Mouse (Mus musculus) gastrocnemius, postnatal 14 days (tissue): ENCODE measurements around the gene Ctnnd2. TPM values are rescaled to one million over a fixed set of nuclear protein-coding genes. Genes with fewer than 3 reads are reported as not detected.

Experiments used
- DNase-seq: peaks from one replicate; pipeline ENCODE4 v3.0.0; 2021; ENCODE audit warnings: mixed read lengths
- intact Hi-C: fragments of 180-260 bp; cut with DNase I; formaldehyde crosslinking; loops from one replicate; pipeline ENCODE4 v1.15.1; 2025; ENCODE audit warnings: low total_unique reads
- total RNA-seq, 2 experiments: library from RNA; stranded (reverse); gene quantifications; 2 replicates each; pipeline ENCODE4 v1.2.3; 2021

The Ctnnd2 gene
- total RNA-seq, 2 experiments from 2014 or later: 0.16 TPM; not detected in 1

DNA sequence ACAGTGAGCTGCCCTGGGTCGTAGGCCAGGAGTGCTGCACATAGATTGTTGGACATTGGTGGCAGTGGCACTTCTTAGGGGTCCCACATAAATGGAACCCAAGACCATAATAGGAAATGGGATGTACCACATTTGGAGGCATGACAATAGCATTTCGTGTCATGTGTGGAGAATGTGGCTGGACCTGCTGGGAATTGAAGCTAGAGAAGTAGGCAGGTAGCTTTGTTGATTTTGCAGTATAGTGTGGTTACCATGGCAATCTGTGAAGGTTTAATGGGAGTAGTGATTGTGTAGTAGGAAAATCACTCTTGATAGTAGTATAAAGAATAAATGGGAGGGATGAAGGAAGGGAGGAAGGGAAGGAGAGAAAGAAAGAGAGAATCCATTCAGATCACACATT, 198.8 kb downstream of the Ctnnd2 start:
- intact Hi-C loops: no loop called here
- no peak for DNase-seq

GRCm38 (mm10) chr15:30373654-30374215, 201.3 kb downstream of the Ctnnd2 start:
- DNase-seq: no peak
- intact Hi-C loops: no loop called here

DNA sequence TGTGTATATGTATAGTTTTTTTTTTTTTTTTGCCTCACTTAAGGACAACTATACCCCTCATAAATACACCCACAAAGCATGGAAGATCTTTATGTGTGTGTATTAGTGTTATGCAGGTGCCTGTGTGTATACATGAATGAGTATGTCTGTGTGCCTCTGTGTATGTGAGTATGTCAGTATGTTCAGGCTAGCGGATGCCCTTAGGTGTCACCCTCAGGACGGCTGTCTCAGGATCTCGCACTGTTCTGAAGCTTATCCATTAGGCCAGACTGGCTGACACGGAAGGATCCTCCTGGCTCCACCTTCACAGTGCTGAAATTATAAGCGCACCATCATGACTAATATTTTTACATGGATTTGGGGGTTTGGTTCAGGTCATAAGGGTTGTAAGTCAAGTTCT, 202.5 kb downstream of the Ctnnd2 start:
- intact Hi-C loops: no loop called here
- no peak for DNase-seq

- intact Hi-C loops: no loop called here
Measured at GRCm38 (mm10) chr15:30383075-30383842, 210.9 kb downstream of the Ctnnd2 start.

GRCm38 (mm10) chr15:30384386-30384785, 212.0 kb downstream of the Ctnnd2 start:
- intact Hi-C loops: no loop called here

More at GRCm38 (mm10) chr15:30383075-30383842, 210.9 kb downstream of the Ctnnd2 start:
- no peak for DNase-seq

GRCm38 (mm10) chr15:30386489-30386888, 214.1 kb downstream of the Ctnnd2 start:
- intact Hi-C loops: no loop called here
- no peak for DNase-seq

More at GRCm38 (mm10) chr15:30384386-30384785, 212.0 kb downstream of the Ctnnd2 start:
- no peak for DNase-seq

DNA sequence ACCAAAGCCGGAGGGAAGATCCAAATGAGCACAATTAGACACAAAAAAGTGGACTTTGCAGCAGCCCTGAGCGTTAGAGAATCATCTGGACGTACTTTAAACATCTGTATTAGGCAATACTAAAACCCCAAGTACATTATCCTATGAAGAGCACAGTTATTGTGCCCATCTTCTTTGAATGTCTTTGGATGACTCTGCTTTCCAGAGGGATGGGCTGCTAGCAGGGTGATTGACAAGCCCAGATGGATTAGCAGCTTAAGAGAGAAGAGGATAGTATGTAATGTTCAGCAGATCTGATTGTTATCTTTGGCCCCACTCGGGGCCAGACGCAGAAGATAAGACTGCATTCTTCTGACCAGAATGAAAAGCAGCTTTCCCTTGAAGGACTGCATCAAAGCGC, 214.9 kb downstream of the Ctnnd2 start:
- no peak for DNase-seq
- intact Hi-C loops: no loop called here

DNA sequence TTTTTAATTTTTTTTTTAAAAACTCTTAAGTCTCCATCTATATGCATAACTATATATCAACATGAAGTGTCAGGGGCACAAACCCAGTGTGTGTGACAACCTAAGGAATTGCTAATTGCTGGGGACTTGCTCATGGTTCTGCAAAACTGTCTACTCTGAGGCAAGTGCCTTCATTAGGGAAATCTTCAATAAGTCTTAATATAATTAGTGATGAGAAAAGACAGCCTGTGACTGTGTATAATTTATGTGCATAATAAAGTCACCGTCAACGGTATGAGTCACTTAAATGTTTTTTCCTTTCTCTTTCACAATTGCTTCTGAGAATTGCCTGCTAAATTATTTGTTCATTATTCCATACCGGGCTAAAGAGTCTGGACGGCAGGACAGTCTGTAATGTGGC, 228.7 kb downstream of the Ctnnd2 start:
- no peak for DNase-seq
- intact Hi-C loops: no loop called here

DNA sequence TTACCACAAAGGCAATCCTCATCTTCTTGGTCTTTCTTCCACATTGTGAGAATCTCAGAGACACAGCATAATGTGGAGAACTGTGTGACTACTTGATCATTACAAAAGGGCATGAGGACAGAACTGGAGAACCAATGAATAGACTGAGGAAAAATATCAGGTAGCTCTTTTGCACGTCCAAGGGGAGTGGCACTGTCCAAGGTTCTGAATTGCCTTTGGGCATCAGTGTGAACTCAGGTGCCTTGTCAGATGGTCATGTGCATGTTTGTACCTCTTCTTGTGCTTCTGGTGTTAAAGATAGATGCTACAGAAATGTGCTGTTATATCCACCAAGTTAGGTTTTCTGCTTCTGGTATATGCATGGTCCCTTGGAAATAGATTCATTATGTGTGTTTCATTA, 233.9 kb downstream of the Ctnnd2 start:
- no peak for DNase-seq
- intact Hi-C loops: no loop called here

DNA sequence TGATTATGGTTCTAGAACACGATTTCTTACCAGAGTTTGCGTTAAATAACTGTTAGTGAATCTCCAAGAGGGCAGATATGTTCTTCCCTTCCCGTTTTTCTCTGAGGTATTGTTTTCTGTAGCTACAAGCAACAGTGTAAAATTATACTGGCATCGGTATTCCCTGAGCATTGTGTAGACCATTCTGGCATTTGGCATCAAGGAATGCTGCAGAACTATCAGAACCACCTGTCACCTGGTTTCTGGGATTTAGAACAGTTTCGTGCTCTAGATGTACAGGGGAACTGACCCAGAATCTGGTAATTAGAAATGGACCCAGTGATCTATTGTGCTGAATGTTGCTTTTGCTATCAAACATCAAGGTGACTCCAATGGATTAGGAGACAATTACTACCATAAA, 250.8 kb downstream of the Ctnnd2 start:
- intact Hi-C loops: no loop called here
- DNase-seq: no peak

GRCm38 (mm10) chr15:30424290-30424689, 251.9 kb downstream of the Ctnnd2 start:
- intact Hi-C loops: no loop called here
- DNase-seq: no peak

GRCm38 (mm10) chr15:30427342-30427741, 254.9 kb downstream of the Ctnnd2 start:
- no peak for DNase-seq
- intact Hi-C loops: no loop called here

DNA sequence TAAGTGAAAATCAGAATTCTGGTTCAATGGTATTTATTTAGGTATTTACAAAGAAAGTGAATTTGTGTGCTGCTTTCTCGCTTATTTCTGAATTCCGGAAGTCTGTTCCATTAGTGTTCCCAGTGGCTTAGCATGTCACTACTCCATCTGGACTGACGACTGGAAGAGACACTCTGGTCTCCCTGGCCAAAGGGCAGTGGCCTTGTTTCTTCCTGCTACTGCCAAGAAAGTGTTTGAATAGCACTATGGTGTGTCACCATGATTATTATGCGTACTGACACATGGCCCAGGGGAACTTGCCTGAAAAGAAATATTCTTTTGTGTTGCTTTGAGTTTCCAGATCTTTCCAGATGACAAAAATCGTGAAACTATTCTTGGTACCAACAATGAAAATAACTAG, 266.7 kb downstream of the Ctnnd2 start:
- intact Hi-C loops: no loop called here
- DNase-seq: no peak

DNA sequence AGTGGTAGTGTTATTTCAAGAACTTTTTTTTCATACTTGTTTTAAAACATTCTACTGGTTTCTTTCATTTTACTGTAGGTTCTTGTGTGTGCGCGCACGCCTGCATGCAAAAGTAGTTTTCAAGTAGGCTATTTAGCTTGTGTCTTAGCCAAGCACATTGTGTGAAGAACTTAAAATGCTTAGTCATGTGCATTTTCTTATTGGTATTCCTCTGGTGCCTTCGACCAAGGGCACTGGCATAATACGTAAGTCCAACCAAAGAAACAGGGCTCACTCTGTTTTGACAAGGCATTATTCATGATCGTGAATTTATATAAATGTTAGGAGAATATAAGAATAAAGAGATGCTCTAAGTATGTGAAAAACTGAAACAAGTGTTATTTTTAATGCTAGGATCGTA, 278.4 kb downstream of the Ctnnd2 start:
- no peak for DNase-seq
- intact Hi-C loops: no loop called here

GRCm38 (mm10) chr15:30451921-30452320, 279.5 kb downstream of the Ctnnd2 start:
- intact Hi-C loops: no loop called here
- no peak for DNase-seq

- intact Hi-C loops: no loop called here
- no peak for DNase-seq
Measured at GRCm38 (mm10) chr15:30457541-30458250, 285.3 kb downstream of the Ctnnd2 start.

GRCm38 (mm10) chr15:30458671-30459070, 286.3 kb downstream of the Ctnnd2 start:
- intact Hi-C loops: no loop called here
- no peak for DNase-seq

DNA sequence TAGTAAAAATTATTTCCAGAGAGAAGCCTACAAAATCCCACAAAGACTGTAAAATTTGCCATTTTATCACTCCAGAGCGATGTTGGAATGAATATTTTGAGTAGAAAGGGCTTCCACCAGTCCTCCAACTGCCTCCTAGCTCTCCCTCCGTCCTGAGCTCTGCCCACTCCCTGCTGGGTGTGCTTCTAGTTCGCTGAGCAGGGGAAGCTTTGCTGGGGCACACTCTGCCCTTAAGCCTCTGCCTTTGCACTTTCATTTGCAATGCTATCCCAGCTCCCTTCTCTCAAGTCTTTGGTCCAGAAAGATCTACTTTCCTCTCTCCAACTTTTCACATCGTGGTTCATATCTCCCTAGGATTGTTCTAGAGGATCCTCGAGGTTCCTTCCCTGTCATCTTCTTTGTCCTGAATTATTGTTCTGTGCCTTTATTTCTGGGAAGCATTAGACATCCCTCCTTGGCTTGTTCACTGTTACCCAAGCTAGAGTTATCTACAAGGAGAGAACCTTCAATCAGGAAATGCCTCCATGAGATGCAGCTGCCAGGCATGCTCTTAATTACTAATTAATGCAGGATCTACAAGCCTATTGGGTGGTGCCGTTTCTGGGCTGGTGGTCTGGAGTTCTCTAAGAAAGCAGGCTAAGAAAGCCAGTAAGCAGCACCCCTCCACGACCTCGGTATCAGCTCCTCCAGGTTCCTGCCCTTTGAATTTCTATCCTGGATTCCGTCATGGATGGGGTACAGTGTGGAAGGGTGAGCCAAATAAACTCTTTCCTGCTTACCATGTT, 288.1 kb downstream of the Ctnnd2 start:
- intact Hi-C loops: no loop called here
- no peak for DNase-seq

DNA sequence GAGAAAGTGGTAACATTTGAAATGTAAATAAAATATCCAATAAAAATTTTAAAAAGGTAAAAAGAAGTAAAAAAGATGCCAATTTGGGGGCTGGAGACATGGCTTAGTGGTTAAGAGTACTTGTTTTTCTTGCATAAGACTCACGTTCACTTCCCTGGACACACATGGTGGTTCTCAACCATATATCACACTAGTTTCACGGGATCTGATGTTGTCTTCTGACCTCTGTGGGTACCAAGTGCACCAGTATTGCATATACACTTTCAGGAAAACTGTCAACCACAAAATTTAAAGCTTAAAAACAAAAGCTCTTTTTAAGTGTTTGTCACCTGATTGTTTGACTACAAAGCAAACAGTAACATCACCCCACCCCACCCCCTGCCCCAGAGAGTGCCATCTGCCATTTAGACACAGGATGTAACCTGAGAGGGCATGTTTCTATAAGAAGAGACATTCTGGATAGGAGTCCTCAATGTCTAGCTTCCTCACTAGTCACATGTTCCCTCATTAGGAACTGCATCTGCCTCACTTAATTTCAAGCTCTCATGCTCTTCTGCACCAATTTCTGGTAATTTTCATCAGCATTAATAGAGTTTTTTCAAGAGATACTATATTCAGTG, 290.5 kb downstream of the Ctnnd2 start:
- intact Hi-C loops: no loop called here
- no peak for DNase-seq
